Comparison of ENCODE assay signal across 7 mouse cellular contexts in genomic region chr2:102399864-102400604, GRCm38 (mm10). TPM values are rescaled to one million over a fixed set of nuclear protein-coding genes. Genes with fewer than 3 reads are reported as not detected.
DNase-seq lines count a peak whose midpoint lies in the region; ATAC-seq and TF ChIP-seq lines count a peak whose summit lies in the region.

No protein-coding gene starts in this region.

- H3K4me2 ChIP-seq in lung, postnatal 0 days (replicated peaks; ENCODE audit: low read depth, low read length): peak overlapping the region; percentile 76
- H3K4me2 ChIP-seq in embryonic facial prominence, embryonic 14.5 days (ENCODE audit: low read depth, low read length): peak overlapping the region; percentile 90
- H3K4me2 ChIP-seq in hindbrain, embryonic 16.5 days (ENCODE audit: low read length): peak overlapping the region; percentile 56
- peak overlapping the region; percentile 89 for H3K4me2 ChIP-seq in myocyte (ENCODE audit: low read depth)

- no peak for DNase-seq in lung, postnatal 0 days (ENCODE audit: low spot score)
- DNase-seq in lung, postnatal 25 days (ENCODE audit: low spot score): no peak
- DNase-seq in embryonic facial prominence, embryonic 14.5 days (ENCODE audit: low spot score): no peak
- no peak for DNase-seq in layer of hippocampus, adult 18-20 months (ENCODE audit: low spot score in 2 of 2)
- no peak for DNase-seq in right cerebral cortex, adult 2 months (ENCODE audit: low spot score in 2 of 2)

- H3K27me3 ChIP-seq in lung, postnatal 0 days (replicated peaks; ENCODE audit: insufficient read depth, low read length): no peaks in the 10 kb centered on the region
- H3K27me3 ChIP-seq in embryonic facial prominence, embryonic 14.5 days (replicated peaks; ENCODE audit: control insufficient read depth, insufficient read depth, low read length): no peaks in the 10 kb centered on the region
- no peaks in the 10 kb centered on the region; the same call in 1 of the 2 replicates for H3K27me3 ChIP-seq in hindbrain, embryonic 16.5 days (replicated peaks; ENCODE audit: control insufficient read depth, insufficient read depth, low read length)
- no peaks in the 10 kb centered on the region for H3K27me3 ChIP-seq in myocyte (ENCODE audit: control insufficient read depth, insufficient read depth, insufficient read length)

- H3K79me2 ChIP-seq in myocyte (ENCODE audit: control insufficient read depth, insufficient read depth): peaks cover 53% of the 10 kb centered on the region

- TF ChIP-seq EP300 in lung, postnatal 0 days (IDR thresholded peaks at IDR 0.05): no peak

- no peaks in the 10 kb centered on the region for H3K9me3 ChIP-seq in lung, postnatal 0 days (ENCODE audit: low read length)
- no peaks in the 10 kb centered on the region for H3K9me3 ChIP-seq in embryonic facial prominence, embryonic 14.5 days (ENCODE audit: control insufficient read depth, low read length)
- H3K9me3 ChIP-seq in hindbrain, embryonic 16.5 days (ENCODE audit: control insufficient read depth, low read length): no peaks in the 10 kb centered on the region

- H3K27ac ChIP-seq in lung, postnatal 0 days (ENCODE audit: low read length): peak overlapping the region; percentile 96
- H3K27ac ChIP-seq in embryonic facial prominence, embryonic 14.5 days (replicated peaks; ENCODE audit: low read depth, low read length): peak overlapping the region; percentile 97
- H3K27ac ChIP-seq in hindbrain, embryonic 16.5 days (ENCODE audit: low read depth, low read length): peak overlapping the region; percentile 91

- peak; percentile 23; the same call in 1 of the 2 replicates for TF ChIP-seq CTCF in lung, postnatal 0 days (IDR thresholded peaks at IDR 0.05)

- peak overlapping the region; percentile 92 for H3ac ChIP-seq in myocyte (ENCODE audit: control insufficient read depth, insufficient read length)

- no peak for TF ChIP-seq POLR2A in myocyte (IDR thresholded peaks at IDR 0.05; ENCODE audit: insufficient read length, low read depth)

- peak overlapping the region; percentile 65 for H3K4me3 ChIP-seq in lung, postnatal 0 days (ENCODE audit: low read depth, low read length)
- H3K4me3 ChIP-seq in embryonic facial prominence, embryonic 14.5 days (ENCODE audit: low read depth, low read length): peak overlapping the region; percentile 75
- peak overlapping the region; percentile 72 for H3K4me3 ChIP-seq in hindbrain, embryonic 16.5 days (ENCODE audit: low read length)
- H3K4me3 ChIP-seq in myocyte: peak overlapping the region; percentile 28

- H3K4me1 ChIP-seq in lung, postnatal 0 days (ENCODE audit: insufficient read depth, low read depth, low read length): no peaks in the 10 kb centered on the region; the same call in 1 of the 2 replicates
- peaks cover 17% of the 10 kb centered on the region for H3K4me1 ChIP-seq in embryonic facial prominence, embryonic 14.5 days (ENCODE audit: control insufficient read depth, insufficient read depth, low read length)
- peaks cover 21% of the 10 kb centered on the region for H3K4me1 ChIP-seq in hindbrain, embryonic 16.5 days (ENCODE audit: control insufficient read depth, insufficient read depth, low read depth, low read length)

- no peaks in the 10 kb centered on the region for H3K36me3 ChIP-seq in lung, postnatal 0 days (ENCODE audit: insufficient read depth, low read length)
- no peaks in the 10 kb centered on the region for H3K36me3 ChIP-seq in embryonic facial prominence, embryonic 14.5 days (ENCODE audit: control insufficient read depth, insufficient read depth, low read length)
- H3K36me3 ChIP-seq in hindbrain, embryonic 16.5 days (ENCODE audit: control insufficient read depth, insufficient read depth, low read length): no peaks in the 10 kb centered on the region
- H3K36me3 ChIP-seq in myocyte (ENCODE audit: control insufficient read depth, insufficient read depth): no peaks in the 10 kb centered on the region

- whole genome bisulfite sequencing in lung, postnatal 0 days: 37% methylated on average over 48 of the region's 48 CpGs
- WGBS in embryonic facial prominence, embryonic 14.5 days: 36% methylated on average over 48 of the region's 48 CpGs
- 38% methylated on average over 48 of the region's 48 CpGs for WGBS in hindbrain, embryonic 16.5 days

- ATAC-seq in lung, postnatal 0 days: no peak
- ATAC-seq in embryonic facial prominence, embryonic 14.5 days (ENCODE audit: low read depth): no peak
- no peak for ATAC-seq in hindbrain, embryonic 16.5 days

- H3K9ac ChIP-seq in lung, postnatal 0 days (replicated peaks; ENCODE audit: low read depth): peak overlapping the region; percentile 77
- H3K9ac ChIP-seq in embryonic facial prominence, embryonic 14.5 days (ENCODE audit: low read depth, low read length): peak overlapping the region; percentile 93
- peak overlapping the region; percentile 83 for H3K9ac ChIP-seq in hindbrain, embryonic 16.5 days (ENCODE audit: low read depth, low read length)

TF ChIP-seq in myocyte, 11 proteins besides CTCF, POLR2A, EP300 and RAD21:
- no peak for TF ChIP-seq MYOG (IDR thresholded peaks at IDR 0.05; ENCODE audit: control insufficient read depth in 1 of 3, insufficient read depth in 1 of 3, insufficient read length in 2 of 3, low read depth in 2 of 3)
- no peak for TF ChIP-seq MYOD1 (IDR thresholded peaks at IDR 0.05; ENCODE audit: control insufficient read depth in 1 of 3, insufficient read length in 2 of 3, low read depth in 2 of 3)
- no peak for TF ChIP-seq MAX (IDR thresholded peaks at IDR 0.05; ENCODE audit: low read depth)
- no peak for TF ChIP-seq REST (IDR thresholded peaks at IDR 0.05; ENCODE audit: insufficient read depth, insufficient read length)

RNA-seq across cellular contexts. Expression of gene Trim44, which starts 7.6 kb away (rescaled TPM):
- polyA plus RNA-seq in lung, postnatal 0 days (2015; fragmentation: Nextera tagmentation; extraction: Ambion mirVana): 12.7 and 17.3 TPM in 2 replicates
- 32.1 and 34.5 TPM in 2 replicates for polyA plus RNA-seq in embryonic facial prominence, embryonic 14.5 days (2014; fragmentation: Nextera tagmentation; extraction: Ambion mirVana)
- polyA plus RNA-seq in hindbrain, embryonic 16.5 days (2015; fragmentation: Nextera tagmentation; extraction: Ambion mirVana): 40.3 and 50.8 TPM in 2 replicates
- polyA plus RNA-seq in myocyte (2012; fragmentation: generic; extraction: Trizol): 16.5 TPM
- total RNA-seq in layer of hippocampus, adult 18-20 months (2021): 100 to 1,000 TPM; 169 to 180 TPM

RNA-seq across cellular contexts. Expression of gene Fjx1, which starts 52.3 kb away (rescaled TPM):
- polyA plus RNA-seq in lung, postnatal 0 days (2015; fragmentation: Nextera tagmentation; extraction: Ambion mirVana): 7.3 and 7.8 TPM in 2 replicates
- 11.8 and 14.9 TPM in 2 replicates for polyA plus RNA-seq in embryonic facial prominence, embryonic 14.5 days (2014; fragmentation: Nextera tagmentation; extraction: Ambion mirVana)
- polyA plus RNA-seq in hindbrain, embryonic 16.5 days (2015; fragmentation: Nextera tagmentation; extraction: Ambion mirVana): 24.8 and 26.3 TPM in 2 replicates
- polyA plus RNA-seq in myocyte (2012; fragmentation: generic; extraction: Trizol): 0.83 TPM
- 10 to 100 TPM; 53.2 to 53.7 TPM for total RNA-seq in layer of hippocampus, adult 18-20 months (2021)
